Mouse (Mus musculus) kidney, postnatal 36 days (tissue): ENCODE measurements around the gene Hoxc11.

Source experiments
- DNase-seq, 2 experiments: peaks; one replicate each; pipeline ENCODE4 v3.0.0; 2021 to 2022; ENCODE audit warnings: mixed read lengths in 2 of 2

Gene Hoxc11

DNA sequence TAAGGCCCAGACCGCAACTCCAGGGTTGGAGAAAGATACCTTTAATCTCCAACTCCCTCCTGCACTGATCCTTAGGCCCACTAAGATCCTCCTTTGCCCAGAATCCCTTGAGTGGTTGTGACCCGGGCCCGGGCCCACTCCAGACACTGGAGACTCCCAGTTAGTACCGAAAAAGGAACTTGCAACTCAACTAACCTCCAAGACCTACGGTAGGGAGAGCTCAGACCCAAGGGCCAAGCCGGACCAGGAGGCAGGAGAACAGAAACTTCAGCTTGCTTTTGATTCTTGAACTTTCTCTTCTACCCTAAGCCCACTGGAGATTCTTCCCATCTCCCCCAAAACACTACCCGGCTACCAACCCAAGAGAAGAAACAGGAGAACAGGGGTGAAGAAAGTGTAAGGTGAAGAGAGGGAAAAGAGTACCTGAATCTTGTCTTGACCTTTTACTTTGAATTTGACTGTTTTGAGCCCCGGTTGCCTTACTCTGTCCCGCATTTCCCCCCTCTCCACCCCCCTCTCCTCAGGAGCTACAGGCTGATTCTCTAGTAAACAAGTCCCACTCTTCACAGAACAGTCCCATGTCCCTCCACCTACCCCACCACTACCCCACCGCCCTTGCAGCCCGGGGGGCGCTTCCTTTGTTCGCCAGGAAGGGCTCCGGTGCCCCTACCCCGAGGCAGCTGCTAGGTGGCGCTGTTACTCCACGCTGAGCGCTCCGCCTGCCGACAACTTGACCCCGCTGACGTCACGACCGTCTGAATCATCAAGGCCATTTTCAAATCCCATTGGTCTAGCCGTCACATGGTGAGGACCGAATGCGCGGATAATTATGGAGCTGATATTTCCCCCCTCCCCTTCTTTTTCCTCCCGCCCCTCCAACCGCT, 11.9 kb downstream of the Hoxc11 start:
- DNase-seq = peak; percentile 97

DNA sequence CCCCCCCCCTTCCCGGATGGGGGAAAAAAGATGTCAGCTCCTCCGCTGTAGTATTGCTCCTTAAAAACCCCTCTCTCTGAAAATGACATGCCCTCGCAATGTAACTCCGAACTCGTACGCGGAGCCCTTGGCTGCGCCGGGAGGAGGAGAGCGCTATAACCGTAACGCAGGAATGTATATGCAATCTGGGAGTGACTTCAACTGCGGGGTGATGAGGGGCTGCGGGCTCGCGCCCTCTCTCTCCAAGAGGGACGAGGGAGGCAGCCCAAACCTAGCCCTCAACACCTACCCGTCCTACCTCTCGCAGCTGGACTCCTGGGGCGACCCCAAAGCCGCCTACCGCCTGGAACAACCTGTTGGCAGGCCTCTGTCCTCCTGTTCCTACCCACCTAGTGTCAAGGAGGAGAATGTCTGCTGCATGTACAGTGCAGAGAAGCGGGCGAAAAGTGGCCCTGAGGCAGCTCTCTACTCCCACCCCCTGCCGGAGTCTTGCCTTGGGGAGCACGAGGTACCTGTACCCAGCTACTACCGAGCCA, 12.6 kb downstream of the Hoxc11 start, which contains the start of gene Hoxc10:
Gene Hoxc10, plus strand, starts transcription at position 21 of the 536 bp plus-strand sequence.
- DNase-seq = peak in 1 of 2 experiments; percentile 53

DNA sequence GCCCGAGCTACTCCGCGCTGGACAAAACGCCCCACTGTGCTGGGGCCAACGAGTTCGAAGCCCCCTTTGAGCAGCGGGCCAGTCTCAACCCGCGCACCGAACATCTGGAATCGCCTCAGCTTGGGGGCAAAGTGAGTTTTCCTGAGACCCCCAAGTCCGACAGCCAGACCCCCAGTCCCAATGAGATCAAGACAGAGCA, 13.0 kb downstream of the Hoxc11 start, which contains the start of gene Hoxc5:
Gene Hoxc5, plus strand, starts transcription at position 132 of the 199 bp plus-strand sequence.
- DNase-seq = no peak

DNA sequence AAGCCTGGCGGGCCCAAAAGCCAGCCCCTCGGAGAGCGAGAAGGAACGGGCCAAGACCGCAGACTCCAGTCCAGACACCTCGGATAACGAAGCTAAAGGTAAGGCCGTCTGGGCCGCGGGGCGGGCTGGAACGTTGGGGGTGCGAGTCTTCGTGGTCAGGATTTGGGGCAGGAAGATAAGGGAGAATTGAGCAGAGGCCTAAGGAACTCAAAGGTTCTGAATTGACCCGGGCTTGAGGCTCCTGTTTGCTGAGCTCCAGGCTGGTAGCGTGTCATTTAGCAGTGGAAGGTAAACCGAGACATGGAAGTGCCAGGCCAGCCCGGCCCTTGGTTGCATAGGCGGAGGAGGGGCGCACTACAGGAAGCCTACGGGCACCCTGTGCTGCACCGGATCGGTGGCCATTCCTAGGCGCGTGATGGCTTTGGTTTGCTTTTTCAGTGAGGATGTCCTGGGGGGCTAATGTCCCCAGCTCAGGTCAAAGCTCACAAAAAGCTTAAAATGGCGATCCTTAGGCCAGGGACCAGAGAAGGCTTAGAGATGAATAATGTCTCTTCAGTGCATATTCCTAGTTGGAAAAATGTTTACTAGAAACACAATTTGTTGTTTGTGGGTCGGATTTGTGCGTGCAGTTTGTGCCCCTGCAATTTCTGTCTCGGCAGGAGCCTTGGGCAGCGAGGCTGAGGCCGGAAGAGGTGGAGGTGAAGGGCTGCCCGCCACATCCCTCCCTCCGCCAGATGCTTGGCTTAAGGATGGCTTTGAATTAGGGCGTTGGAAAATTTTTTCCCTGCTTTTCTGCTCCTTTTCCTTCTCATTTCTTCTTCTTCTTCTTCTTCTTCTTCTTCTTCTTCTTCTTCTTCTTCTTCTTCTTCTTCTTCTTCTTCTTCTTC, 13.5 kb downstream of the Hoxc11 start:
- peak in 1 of 2 experiments; percentile 57 for DNase-seq

DNA sequence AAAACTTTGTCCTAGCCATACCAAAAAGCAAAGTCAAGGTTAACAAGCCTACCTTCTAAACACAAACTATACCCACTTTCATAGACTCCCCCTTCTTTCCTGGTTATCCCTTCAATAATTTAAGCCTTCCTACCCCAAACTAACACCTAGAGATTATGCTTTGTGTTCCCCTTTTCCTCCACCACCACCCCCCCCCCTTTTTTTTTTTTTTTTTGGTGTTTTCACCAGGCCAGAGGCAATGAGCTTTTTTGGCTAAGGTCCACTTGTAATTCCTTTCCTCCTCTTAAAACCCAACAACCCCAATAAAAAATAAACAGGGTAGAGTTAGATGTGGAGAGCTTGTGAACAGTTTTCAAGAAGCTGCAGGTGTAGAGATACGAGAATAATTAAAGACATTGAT, 15.1 kb downstream of the Hoxc11 start:
- no peak for DNase-seq

DNA sequence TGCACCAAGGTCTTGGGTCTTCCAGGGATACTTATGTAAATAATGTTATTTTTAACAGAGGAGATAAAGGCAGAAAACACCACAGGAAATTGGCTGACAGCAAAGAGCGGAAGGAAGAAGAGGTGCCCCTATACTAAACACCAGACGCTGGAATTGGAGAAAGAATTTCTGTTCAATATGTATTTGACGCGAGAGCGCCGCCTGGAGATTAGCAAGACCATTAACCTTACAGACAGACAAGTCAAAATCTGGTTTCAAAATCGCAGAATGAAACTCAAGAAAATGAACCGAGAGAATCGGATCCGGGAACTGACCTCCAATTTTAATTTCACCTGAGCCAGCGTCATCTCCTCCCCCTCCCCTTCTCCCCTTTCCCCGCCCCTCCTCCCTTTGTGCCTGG, 16.5 kb downstream of the Hoxc11 start:
- peak in 1 of 2 experiments; percentile 74 for DNase-seq

DNA sequence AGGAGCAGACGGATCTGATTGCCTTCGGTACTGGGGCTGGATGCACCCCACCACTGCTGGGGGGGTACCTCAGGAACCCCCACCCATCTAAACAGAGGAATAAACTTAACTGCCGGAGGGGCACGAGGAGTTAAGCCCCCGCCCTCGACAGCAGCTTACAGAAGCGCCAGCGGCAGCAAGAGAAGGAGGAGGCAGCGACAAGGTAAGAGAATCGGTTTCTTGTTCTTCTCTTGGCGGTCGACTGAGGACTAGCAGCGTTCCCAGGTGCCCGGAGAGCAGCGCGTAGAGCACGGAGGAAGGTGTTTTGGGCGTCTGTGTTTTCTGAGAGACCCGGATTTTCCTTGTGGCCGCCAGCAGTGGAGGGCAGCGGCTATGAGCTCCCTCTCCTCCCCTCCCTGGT, 18.0 kb downstream of the Hoxc11 start:
- DNase-seq = no peak

DNA sequence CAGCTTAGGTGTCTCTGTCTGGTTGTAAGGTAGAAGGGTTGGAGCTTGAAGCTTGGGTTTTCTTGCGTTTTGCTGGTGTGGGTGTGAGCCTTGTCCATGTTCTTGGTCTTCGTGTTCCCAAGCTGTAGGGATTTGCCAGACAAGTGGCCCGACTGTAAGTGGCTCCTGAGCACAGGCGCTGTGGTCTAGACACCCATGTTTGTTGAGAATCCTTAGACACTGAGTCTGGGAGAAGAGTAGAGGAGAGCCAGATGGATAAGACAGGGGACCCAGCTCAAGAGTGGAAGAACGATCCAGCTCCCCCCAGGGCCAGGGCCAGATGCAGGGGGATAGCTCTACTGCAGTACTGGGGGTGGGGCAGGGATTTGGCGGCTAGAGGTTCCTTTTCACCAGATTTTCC, 18.5 kb downstream of the Hoxc11 start:
- DNase-seq = no peak

DNA sequence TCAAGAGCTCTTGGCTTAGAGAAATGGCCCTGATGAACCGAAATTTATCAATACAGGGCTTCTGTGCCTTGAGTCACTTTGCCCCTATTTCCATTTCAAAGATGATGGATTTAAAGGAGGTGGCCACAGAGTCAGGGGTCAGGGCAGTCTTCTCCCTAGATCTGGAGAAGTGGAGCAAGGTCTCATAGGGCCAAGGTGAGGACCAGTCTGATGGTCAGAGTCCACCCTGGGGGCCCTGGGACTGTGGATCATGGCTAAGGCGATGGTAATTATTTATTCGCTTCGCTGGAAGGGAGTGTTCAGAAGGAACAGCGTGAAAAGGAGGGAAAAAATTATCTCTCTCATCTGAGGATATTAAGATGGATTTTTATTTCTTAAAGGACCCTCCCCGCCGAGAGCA, 20.8 kb downstream of the Hoxc11 start:
- DNase-seq = peak in 1 of 2 experiments; percentile 53

DNA sequence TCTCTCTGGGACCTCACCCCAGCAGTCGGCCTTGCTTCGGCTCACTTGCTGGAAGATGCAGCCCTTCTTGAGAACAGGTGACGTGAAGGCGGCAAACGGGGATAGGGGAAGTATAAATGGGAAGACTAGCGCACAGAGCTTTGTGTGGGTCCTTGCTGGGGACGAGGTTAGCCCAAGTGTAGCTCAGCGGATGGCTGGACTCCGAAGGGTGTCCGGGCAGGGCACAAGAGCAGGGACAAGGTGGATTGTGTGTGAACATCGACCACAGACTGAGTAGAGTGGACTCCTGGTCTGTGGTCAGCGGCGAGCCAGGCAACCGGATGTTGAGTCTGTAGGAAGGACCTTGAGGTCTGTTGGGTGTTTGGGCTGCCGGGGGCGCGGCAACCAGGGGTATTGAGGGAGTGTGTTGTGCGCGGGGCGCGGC, 21.5 kb downstream of the Hoxc11 start:
- peak in 1 of 2 experiments; percentile 68 for DNase-seq

DNA sequence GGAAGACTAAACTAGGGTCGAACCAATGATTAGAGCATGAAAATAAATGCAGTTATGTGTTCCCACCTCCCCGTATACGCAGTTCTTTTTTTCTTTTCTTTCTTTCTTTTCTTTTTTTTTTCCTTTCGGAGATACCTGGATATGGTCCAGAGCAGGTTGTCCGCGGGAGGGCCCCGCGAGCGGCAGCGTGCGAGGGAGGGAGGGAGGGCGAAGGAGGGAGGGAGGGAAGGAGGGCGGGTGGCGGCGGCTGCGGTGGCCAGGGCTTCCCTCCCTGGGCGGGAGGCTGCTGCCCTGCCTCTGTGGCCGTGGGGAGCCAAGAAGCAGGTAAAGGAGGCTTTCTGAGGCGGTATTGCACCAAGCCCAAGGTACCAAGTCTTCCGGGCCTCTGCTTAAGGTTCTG, 21.9 kb downstream of the Hoxc11 start, which contains the start of gene Hoxc9:
Gene Hoxc9, plus strand, starts transcription at position 269 of the 400 bp plus-strand sequence.
- peak in 1 of 2 experiments; percentile 56 for DNase-seq

DNA sequence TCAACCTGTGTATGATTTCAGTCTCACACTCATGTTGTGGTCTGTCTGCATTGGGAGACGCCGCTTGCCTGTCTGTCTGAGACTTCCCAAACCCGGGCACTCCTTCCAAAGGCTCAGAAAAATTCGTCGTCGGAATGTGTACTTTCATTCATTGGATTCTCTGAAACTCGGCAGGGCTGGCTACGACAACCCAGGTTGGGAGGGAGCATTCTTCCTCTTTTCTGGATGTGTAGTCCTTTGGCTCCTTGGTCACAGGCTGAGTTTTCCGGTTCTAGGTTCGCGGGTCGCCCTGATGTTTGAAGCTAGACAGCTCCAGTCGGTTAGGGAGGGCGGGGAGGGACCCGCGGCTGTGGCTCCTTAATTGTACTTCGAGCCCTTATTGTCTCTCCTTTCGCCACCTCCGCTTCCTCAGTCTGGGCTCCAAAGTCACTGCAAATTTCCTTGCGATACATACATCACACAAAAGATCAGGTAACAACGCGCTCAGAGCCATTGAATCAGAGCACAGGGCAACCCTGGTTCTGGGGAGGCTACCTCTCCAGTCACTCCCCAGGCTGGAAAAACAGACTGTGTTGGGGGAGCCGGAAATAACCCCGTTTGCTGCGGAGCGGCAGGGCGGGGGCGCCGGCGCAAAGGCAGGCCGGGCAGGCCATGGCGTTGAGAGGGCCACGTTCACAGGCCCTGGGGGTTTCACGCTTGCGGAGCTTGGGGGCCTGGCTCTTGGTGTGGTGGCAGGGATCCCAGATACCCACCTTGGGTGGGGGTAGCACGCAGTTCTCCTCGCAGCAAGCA, 22.6 kb downstream of the Hoxc11 start:
- peak in 1 of 2 experiments; percentile 64 for DNase-seq

DNA sequence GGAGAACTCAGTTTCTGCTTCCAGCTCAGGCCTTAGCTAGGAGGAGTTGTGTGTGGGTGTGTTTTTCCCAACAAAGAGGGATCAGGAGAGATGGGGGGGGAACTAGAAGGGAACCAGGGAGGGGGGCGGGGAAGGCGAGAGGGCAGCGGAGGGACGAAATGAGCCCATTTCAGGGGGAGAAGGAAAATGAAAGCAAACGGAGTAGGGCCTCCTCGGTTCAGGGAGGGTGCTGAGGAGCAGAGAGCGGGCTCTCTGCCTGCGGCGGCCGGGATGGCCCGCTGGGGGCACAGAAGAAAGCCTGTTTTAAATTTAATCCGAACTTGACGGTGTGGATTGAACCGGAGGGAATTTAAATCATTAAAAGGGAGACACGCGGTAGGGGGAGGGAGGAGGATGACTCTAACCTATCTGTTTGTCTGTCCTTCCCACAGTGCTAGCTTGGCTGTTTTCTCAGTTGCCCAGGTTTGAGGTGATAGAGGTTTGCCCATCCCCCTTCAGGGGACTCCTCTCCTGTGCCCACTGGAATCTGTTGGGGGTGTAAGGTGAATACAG, 23.3 kb downstream of the Hoxc11 start:
- peak in 1 of 2 experiments; percentile 45 for DNase-seq

DNA sequence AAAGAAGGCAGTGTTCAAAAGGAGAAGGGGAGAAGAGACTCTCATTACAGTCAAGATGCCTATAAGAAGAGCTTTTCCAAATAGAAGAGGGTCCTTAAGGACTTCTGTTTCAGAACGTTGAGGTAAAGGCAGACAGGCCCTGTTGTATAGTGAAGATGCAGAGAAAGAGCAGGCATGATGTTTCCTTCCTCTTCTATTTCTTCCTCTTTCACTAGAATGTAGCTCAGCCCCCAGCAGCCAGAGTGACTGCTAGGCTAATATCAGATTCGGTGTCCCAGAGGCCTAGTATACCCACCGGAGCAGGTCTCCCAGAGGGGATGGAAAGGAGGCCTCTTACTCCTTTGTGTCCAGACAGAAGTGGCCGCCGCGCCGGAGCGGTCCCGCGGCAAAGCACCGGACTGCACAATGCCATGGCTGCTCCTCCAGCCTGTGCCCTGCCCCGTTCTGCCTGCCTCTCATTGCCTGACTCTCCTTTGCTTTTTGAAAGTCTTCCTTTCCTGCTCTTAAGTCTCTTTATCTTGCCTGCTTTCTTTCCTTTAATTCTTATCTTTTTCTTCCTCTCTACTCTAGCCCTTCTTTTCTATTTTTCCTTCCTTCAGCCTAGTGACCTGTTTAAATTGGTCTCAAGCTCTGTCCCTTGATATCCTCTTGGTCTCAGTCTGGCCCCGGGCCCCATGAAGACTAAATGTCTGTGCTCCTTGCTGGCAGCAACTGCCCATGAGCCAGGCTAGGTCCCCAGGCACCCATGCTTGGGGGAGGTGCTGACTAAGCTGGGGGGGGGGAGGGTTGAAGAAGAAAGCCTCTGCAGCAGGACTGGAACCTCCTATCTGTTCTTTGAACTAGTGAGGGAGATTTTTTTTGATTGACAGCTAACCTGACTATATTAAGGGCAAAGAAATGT, 24.6 kb downstream of the Hoxc11 start:
- DNase-seq = peak in 1 of 2 experiments; percentile 48

DNA sequence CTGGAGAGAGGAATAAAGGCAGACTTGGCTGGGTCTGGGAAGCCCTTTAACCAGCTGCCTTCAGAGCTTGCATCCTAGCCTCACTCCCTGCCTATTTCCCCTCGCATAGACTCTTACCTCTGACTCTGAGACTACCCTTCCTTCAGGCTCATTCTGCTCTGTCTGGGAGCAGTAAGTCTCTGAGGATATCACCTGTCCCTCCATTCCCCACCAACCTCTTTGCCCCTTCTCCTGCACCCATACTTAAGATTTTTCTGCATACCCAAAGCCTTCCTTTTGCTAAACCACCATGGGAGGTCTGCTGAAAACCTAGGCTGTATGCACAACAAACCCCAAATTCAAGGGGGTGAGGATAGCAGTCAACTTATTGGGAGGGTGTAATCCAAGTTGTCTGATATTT, 25.7 kb downstream of the Hoxc11 start:
- DNase-seq = peak in 1 of 2 experiments; percentile 8

DNA sequence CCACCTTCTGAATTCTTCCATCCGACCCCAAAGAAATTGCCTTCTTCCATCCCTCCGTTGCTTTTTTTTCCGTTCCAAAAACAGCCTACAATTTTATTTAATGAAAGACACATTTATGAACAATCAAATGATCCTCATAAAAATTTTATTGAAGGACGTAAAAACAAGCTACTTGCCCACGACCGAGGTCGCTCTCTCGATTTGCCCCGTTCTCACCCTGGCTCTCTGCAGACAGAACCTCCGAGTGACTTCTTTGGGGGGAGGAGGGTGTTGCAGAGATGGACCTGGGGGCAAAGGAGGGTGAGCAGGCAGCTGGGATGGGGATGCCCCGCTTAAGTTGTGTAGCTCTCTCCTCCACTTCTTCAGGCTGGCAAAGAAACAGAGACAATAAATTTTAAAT, 26.1 kb downstream of the Hoxc11 start:
- DNase-seq = peak in 1 of 2 experiments; percentile 19

DNA sequence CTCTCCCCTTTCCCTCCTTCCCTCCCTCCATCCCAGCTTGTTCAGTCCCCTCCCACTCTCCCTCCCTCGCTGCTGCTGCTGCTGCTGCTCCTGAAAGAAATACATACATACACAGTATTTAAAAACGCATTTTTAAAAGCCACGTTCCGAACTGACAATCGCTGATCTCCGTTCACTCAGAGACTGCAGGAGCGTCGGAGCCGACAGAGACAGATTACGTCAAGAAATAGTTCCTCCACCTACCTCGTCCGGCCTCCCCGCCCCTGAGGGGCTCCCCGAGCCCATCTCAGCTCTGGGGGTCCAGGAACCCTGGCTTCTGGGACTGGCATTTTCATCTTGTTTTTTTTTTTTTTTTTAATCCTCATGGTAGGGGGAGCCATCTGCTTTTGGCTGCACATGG, 26.7 kb downstream of the Hoxc11 start:
- DNase-seq = peak in 1 of 2 experiments; percentile 34

DNA sequence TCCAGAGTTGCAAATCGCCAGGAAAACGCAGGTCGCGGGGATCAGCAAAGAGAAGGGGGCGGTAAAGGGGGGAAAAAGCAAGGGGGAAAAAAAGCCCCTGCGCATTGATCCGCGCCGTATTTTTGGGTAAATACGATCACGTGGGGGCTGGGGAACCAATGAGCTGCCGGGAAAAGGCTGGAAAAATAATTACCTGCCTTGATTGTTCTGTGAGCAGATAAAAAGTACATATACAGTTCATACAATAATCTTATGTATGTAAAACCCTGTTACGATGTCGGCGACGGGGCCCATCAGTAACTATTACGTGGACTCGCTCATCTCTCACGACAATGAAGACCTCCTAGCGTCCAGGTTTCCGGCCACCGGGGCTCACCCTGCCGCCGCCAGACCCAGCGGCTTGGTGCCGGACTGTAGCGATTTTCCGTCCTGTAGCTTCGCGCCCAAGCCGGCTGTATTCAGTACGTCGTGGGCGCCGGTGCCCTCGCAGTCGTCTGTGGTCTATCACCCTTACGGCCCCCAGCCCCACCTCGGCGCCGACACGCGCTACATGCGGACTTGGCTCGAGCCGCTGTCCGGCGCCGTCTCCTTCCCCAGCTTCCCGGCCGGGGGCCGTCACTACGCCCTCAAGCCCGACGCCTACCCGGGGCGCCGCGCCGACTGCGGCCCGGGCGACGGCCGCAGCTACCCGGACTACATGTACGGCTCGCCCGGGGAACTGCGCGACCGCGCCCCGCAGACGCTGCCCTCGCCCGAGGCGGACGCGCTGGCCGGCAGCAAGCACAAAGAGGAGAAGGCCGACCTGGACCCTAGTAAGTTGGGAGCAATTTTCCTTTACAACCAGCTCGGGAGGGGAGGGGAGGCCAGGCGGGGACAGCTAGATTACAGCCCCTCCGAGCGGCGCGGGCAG, 27.4 kb downstream of the Hoxc11 start:
- DNase-seq = peak; percentile 74 to 78

DNA sequence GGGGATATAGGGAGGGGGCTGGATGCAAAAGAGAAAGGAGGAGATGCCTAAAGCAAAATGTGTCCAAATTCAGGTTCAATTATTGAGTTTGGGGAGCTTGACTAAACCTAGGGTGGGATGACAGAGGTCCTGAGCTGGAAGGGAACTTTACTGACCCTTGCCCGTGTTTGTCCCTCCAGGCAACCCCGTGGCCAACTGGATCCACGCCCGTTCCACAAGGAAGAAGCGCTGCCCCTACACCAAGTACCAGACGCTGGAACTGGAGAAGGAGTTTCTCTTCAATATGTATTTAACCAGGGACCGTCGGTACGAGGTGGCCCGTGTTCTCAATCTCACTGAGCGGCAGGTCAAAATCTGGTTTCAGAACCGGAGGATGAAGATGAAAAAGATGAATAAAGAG, 29.5 kb downstream of the Hoxc11 start:
- DNase-seq = peak in 1 of 2 experiments; percentile 46

DNA sequence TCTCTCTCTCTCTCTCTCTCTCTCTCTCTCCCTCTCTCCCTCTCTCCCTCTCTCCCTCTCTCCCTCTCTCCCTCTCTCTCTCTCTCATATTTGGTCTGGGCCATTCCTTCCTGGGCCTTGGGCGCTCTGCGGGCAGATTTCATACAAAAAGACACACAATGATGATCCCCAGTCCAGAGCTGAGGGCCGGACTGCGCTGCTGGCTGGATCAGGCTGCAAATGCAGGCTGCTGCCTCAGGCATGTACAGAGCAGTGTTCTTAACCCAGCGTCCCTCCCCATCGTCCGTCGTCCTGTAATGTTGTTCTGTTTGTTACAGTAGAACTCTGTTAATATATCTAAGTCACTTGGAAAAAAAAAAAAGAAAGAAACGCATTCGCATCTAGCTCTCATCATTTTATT, 30.3 kb downstream of the Hoxc11 start:
- DNase-seq = no peak
